Mouse (Mus musculus) left cerebral cortex, adult 18-20 months (tissue): ENCODE results near the gene Chrm5. TPM values are rescaled to one million over a fixed set of nuclear protein-coding genes. Genes with fewer than 3 reads are reported as not detected.

ENCODE experiments used
- DNase-seq, 2 experiments: peaks; one replicate each; pipeline ENCODE4 v3.0.0; 2021 to 2022; ENCODE audit warnings: low spot score in 2 of 2, mixed read lengths in 1 of 2
- long read RNA-seq, 2 experiments: library from polyadenylated mRNA; stranded (forward); transcript quantifications; one replicate each; pipeline ENCODE4 v2.0.0; 2021
- total RNA-seq, 2 experiments: library from RNA; stranded (reverse); gene quantifications; 2 replicates each; pipeline ENCODE4 v1.2.3; 2021

The Chrm5 gene
- 1 to 10 TPM; 1.1 to 2.3 TPM for total RNA-seq
- long read RNA-seq, experiment 1: 0 reads
- long read RNA-seq, experiment 2: 0 reads

DNA sequence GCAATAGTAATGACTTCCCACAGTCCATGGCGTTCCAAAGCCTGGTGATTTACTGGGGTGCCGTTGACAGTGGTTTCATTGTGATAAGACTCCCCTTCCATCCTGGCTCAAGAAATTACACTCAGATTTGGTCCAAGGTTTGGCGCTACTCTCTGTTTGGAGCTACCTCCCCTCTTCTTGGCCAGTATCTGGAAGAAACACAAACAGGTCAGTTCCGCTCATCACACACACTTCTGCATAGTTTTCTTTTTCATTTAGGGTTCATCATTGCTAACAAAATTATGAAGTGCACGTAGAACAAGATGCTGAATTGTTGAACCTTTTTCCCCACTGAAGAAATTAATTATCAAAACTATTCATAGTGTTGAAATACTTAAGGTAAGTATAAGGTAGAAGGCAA is at the start of gene Chrm5:
Gene Chrm5 (minus strand): TSS at position 101 of the 400 bp plus-strand sequence.
- DNase-seq: no peak

DNA sequence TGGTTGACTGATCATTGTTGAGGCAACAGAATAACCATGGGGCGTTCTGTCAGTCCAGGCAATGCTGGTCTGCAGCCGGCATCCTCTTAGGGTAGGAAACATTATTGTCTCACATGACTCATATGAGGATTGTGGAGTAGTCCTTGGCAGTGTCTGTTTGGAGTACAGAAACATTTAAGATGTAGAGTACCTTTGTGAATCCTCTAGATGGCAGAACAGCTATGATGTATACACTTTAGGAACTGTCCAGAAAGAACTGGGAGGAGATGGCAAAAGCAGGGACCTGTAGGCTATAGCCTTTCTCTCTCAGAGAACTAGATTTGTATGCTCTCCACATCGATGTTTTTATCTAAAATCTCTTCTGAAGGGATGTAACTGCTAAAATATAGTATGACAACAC is 46.4 kb upstream of the Chrm5 start:
- no peak for DNase-seq

DNA sequence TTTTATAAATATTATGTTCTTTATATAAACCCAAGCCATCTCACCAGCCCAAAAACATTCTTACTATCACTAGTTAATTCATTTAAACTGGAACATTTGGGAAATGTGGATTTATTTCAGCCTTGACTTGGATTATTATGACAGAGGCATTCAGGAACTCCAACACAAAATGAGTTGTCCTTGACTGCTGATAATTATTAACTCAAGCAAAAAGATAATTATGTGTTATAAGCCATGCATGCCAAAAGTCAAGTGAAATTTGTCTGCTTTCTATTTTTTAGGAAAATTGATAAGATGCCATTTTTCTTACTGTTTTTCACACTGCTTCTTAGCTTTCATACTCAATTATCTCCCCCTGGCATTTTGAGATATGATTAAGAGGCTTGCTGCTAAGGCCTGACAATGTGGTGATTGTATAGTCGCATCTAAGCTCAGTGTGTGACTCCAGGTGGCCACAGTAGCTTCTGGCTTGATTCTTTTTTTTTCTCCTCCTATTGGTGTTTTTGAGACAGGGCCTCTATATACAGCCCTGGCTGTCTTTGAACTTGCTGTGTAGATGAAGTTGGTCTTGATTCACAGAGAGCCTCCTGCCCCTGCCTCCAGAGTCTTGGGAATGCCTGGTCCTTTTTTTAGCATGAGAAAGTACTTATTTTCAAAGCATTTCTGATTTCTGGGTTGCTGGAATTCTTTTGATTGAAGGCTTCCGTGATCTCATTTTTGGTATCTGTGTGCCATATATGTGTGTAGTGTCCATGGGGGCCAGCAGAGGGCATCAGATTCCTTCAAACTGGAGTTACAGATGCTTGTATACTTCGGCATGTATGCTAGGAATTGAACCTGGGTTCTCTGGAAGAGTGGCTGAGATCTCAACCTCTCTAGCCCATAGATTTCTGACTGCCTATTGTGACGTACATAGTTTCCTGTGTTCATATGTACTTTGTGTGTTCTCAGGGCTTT is 40.2 kb upstream of the Chrm5 start:
- no peak for DNase-seq

DNA sequence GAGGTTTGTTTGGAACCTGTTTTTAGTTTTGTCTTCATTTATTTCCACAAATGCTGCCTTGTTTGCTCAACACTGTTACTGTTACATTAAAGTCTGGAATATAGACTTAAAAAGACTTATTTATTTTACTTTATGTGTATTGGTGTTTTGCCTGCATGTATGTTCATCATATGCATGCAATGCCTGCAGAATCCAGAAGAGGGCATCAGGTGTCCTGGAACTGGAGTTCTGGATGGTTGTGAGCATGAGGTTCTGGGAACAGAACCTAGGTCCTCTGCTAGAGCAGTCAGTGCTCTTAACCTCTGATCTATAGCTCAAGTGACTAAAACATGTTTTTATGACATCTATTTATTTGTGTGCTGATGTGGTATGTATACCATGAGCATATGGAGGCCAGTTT is 38.0 kb upstream of the Chrm5 start:
- no peak for DNase-seq

DNA sequence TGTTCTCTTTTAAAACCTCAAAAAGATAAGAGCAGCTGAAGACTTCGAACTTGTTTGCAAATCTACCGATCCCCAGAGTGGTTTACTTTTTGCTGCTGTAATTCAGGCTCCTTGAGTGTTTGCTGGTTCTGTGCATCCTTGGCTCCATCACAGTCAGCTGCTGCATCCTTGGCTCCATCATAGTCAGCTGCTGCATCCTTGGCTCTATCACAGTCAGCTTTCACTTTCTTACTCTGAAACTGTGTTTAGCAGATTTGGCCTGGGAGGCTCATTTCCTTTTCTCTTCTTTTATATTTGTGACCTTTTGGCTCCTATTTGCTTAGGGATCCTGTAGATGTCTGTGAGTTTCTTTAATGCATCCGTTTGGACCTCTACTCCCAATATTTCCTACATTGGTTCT is 36.6 kb upstream of the Chrm5 start:
- no peak for DNase-seq

DNA sequence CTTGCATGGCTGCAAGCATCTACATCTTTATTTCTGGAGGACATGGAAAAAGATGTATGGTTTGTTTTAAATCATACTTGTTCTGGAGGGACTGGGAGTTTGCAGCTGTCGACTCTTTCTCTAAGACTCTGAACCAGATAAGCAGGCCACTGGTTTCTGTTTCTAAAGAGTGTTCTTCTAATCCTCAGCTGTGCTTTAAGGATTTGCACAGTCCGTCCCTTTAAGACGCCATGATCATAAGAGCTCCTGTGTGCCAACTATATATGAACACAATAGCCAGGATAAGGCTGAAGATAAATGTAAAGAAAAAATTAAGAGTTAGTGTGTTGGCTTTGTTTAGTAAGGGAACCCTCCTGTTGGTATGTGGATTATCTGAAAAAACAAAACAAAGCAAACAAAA is 36.2 kb upstream of the Chrm5 start:
- no peak for DNase-seq

DNA sequence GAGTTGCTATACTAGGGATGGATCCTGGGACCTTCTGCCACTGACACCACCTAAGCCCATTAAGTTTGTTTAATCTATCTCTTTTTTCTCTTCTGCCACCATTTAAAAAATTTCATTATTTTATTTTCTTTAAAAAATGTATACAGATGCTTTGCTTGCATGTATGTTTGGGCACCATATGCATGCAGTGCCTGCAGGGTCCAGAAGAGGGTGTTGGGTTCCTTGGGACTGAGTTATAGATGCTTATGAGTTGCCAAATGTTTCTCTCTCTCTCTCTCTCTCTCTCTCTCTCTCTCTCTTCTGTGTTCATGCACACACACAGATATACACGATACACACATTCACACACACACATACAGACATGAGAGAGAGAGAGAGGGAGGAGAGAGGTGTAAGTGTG is 32.5 kb upstream of the Chrm5 start:
- no peak for DNase-seq

DNA sequence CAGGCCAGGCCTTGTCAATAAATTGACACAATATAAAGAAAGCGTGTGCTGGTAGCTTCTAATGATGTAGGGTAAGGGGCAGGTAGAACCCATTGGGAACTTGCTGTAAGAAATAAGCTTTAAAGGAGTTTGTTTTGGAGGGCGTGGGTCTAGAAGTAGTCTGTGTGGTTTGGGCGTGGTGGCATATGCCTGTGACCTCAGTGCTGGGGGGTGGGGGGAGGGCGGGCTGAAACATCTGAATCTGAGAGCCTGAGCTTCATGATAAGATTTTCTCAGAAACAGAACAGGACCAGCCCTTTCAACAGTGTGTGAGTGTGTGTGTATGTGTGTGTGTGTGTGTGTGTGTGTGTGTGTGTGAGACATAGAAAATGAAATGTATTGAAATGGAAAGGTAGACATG is 29.6 kb upstream of the Chrm5 start:
- no peak for DNase-seq

DNA sequence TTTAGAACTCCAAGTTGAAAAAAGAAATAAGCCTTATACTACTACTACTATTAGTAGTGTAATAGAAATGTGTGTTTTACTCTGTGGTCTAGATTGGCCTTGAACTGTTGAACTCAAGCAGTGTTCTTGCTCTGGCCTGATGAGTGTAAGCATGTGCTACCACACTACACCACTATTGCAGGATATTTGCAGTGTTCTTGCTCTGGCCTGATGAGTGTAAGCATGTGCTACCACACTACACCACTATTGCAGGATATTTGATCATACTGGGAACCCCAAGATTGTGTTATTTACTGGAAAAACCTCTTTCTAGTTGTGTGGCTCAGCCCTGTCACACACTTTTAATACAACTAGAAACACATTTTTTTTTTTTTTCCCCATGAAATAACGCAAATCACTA is 26.9 kb upstream of the Chrm5 start:
- no peak for DNase-seq

DNA sequence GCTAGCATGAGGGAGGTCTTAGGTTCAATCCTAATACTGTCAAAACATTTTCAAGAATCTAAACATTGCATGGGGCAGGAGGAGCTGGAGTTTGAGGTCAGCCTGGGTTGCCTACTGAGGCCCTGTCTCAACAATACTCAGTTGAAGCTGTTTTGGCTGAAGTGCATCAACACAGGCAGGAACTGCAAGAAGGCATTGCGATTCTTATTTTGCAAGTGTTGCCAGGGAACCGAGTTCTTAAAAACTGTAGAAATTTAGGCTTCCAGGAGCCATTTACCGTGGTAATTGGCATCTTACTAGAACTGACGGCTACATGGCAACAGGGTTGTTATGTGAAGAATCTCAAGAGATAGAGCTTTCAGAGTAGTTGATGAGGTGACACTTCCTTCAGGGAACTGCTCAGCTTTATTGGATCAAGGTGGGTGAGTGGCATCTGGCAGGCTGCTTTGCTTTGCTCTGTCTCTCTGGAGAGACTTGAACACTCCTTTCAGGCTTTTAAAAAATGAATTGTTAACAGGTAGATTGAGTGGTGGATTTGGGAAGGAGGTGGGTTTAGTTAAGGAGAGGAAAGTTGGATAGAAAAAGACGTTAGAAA is 26.4 kb upstream of the Chrm5 start:
- no peak for DNase-seq

DNA sequence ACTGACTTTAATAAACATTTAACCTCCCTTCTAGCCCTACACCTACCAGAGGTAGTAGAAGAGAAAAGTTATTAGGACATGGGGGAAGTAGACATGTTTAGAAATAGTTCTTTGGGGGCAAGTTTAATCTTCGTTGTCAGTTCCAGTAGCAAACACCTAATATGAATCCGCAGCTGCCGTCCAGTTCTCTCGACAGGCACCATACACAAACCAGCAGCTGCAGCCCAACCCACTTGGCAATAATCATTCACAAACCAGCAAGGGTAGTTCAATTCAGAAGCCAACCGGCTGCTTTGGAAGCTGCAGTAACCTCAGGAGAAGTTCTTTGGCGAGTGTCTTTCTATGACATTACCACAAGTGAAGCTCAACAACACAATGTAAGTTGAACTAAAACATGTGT is 23.4 kb upstream of the Chrm5 start:
- no peak for DNase-seq

DNA sequence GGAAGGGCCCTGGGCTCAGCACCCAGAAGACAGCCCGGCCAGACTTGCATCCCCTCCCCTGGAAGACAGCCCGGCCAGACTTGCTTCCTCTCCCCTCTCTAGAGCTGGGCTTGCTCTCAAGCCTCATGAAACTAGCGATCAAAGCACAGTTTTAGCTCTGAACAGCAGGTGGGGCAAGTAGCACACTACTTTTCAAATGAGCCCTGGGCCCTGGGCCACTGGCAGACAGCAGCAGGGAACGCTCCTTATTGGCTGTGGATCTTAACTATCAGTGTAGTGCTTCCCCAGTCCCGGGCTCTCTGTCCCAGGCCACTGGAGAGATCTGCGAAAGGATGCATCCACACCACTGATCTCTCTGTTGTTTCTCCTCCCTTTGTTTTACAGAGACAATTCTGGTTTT is 20.6 kb upstream of the Chrm5 start:
- peak; percentile 64 to 80 for DNase-seq

DNA sequence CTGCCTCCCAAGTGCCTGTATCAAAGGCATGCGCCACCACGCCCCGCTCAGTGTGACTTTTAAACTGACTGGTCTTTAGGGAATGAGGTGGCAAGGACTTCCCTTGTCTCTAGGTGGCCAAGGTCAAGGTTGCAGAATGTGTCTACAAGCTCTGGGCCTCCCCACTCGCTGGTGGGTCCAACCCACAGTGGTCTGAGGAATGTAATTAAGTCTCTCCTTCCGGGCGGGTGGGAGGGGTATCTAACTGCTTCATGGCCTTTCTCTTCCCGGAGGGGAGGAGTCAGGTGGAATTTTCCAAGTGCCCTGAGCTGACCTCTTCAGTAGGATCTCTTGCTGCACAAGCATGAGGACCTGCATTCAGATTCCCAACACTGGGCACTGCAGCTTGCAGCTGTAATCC is 17.3 kb upstream of the Chrm5 start:
- DNase-seq: no peak

DNA sequence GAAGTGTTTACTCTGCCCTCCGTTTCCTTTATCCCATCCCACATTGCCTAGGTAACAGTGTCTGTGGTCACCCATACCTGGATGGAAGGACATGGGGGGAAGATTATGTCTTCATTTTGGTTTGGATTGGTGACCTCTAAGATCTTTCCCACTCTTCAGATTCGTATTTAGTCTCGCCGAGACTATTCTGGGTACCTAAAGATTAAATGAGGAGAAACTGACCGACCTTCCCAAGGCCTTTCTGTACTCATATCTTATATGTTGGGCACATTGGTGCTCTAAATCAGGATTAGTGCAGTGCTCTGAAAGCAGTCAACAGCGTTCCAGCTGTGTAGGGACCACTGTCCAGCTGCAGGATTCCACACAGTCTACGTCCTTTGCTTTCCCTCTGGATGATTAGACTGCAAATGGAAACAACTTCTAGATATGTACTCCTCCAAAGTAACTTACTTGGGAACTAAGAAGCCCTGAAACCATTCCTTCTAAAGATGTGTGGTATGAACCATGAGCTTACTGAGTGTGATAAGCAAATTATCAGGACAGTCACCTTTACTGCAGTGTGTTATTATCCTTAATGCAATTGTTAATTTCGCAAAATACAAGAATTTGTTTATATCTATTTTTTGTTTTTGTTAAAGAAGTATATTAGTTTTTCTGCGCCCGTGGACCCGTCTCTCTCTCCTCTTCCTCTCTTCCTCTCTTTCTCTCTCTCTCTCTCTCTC is 13.1 kb upstream of the Chrm5 start:
- DNase-seq: no peak

DNA sequence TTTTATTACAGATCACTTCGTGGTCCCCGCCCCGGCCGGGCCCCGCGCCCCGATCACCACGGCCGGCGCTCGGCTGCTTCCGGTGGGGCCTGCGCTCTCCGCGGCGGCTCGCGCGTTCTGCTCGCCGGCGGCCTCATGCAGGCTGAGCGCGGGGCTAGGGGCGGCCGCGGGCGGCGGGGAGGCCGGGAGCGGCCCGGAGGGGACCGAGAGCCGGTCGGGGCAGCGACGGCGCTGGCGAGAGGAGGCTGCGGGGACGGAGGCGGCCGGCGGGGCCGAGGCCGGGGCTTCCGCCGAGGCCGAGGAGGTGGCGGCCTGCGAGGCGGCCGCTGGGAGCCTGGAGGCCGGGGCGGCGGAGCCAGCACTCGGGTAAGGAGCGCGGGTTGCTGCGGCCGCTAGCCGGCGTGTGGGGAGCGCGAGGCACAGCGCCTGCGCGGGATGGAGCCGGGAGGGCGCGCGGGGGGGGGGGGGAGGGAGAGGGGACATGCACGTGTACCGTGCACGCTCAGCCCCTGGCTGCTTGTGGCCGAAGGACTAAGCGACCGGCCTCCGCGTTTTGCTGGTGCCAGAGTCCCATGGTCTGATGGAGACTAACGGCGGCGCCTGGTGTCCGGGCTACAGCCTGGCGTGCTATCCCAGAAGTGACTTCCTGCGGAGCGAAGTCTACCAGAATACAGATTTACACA is 12.4 kb upstream of the Chrm5 start, which contains the start of gene Aven:
Gene Aven (plus strand): TSS at position 109 of the 683 bp plus-strand sequence.
- peak; percentile 74 to 86 for DNase-seq

DNA sequence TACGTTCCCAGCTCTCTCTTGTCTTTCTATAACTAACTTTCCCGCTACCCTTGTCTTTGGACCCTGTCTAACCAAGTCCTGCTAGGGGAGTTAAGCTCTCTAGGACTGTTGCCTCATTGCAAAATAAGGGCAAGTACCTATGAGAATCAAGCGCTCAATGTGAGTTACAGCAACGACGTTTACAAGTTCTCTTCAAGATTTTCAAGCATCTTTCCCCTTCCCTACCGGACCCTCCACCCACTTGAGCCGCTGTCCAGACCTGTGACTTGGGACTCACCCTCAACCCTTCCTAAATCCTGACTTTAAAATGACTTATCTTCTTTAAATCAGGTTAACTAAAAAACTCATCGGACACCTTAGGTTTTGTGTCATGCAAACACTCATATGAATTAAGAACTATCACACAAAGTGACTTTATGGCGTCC is 11.9 kb upstream of the Chrm5 start:
- DNase-seq: no peak

DNA sequence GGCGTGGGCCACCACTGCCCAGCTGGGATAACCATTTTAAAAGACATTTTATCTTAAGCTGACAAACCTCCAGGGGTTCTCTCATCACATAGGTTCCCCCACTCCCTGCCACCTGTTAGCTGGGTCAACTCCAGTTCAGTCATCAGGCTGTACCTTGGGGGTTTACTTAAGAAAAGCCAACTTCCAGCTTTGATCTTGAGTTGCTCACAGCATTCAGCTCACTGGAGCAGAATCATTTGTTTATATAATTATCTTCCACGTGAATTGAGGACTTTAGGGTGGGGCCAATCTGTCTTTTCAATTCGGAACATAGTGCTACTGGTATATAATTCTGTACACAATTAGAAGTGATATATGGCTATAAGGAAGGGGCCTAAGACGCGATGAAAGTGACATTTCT is 11.1 kb upstream of the Chrm5 start:
- no peak for DNase-seq

DNA sequence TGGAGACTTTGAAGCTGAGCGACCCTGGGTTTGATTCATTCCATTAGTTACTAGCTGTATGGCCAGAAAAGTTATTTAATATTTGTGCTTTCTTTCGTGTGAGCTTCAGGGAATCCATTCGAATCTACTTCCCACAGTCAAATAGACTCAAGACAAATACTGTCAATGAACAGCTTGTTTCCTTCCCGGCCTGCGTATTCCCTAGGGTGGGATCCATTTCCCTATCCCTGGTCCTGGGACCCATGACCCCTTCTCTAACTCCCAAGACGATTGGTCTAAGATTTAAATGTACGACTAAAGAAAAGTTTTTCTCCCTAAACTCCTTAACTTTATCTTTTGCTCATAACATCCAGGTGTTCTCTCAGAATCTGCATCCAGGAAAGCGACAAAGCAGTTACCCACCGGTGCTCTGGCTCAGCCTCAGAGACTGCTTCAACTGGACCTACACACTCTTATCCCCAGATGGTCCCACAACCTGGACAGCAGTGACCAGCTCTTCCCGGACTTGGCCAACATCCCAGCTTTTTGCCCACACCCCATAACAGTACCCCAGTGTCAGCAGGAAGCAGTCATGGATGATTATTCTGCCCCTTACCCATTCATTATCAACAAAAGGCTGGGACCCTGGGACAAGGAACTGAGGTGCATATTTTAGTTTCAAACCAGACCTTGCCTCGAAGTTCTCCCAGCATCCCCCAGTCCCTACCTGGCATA is 10.1 kb upstream of the Chrm5 start:
- DNase-seq: no peak

DNA sequence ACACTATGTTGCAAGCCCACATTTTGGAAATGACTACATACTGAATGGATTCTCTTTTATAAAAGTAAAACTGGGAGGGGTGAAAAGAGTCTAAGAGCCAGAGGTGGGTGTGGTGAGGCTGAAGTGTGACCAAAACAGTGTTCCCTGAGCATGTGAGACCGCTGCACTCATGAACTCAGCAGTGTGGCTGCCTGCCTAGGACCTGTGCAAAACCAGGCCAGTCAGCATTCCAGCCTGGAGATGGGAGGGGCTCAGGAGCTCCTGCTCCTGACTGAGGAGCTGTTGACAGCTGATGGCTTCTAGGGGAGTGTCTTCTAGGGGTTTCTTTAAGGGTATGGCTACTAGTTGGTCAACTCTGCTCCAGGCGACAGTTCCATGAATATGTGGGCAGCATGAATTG is 4.3 kb upstream of the Chrm5 start:
- no peak for DNase-seq

DNA sequence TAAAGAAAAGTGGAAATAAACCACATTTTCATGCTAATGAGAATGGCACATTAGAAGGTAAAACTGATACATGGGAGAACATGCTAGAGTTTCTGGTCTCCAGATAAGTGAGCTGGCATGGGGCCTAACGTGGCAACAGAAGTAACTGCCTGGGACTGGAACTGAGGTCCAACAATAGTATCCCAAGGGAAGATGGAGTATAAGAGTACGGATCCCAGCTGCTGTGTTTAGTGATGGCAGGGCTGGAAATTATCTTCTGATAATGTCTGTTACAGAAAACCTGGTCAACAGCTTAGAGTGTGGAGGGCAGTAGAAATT is 2.7 kb upstream of the Chrm5 start:
- no peak for DNase-seq
